Mouse (Mus musculus) stomach, postnatal 0 days (tissue): ENCODE measurements at regions not wholly inside any gene's neighbourhood (a gene's known extent, or its start where the extent isn't known, plus 50 kb on each side); places are given as distances from the start of the nearest gene placed in this dataset.

Experiments used
- ATAC-seq: fragments of 200-750 bp; cut with Nextera tagmentation; 2 replicates; pipeline ENCODE4 v1.8.0; 2017; ENCODE audit not compliant: low FRiP score, low TSS enrichment
- DNase-seq: peaks from one replicate; pipeline ENCODE4 v3.0.0-alpha.2; 2016; ENCODE audit warnings: low spot score
- H3K27ac ChIP-seq: fragments of 300-500 bp; sonication (generic); replicated peaks from 2 replicates; pipeline ENCODE4 v1.5.1; 2014; ENCODE audit warnings: mild to moderate bottlenecking, control low read depth
- H3K27me3 ChIP-seq: fragments of 300-500 bp; sonication (generic); 2 replicates; pipeline ENCODE4 v1.6.1; 2014; ENCODE audit warnings: low read length; ENCODE audit not compliant: control insufficient read depth, insufficient read depth
- H3K36me3 ChIP-seq: fragments of 300-500 bp; sonication (generic); 2 replicates; pipeline ENCODE4 v1.6.1; 2014; ENCODE audit warnings: low read length, mixed read lengths; ENCODE audit not compliant: control insufficient read depth, insufficient read depth
- H3K4me1 ChIP-seq: fragments of 300-500 bp; sonication (generic); replicated peaks from 2 replicates; pipeline ENCODE4 v1.6.1; 2014; ENCODE audit warnings: antibody characterized with exemption; ENCODE audit not compliant: control insufficient read depth, insufficient read depth
- H3K4me2 ChIP-seq: fragments of 300-500 bp; sonication (generic); replicated peaks from 2 replicates; pipeline ENCODE4 v1.6.1; 2014; ENCODE audit warnings: low read depth, mild to moderate bottlenecking, control low read depth, moderate library complexity
- H3K4me3 ChIP-seq: fragments of 300-500 bp; sonication (generic); 2 replicates; pipeline ENCODE4 v1.5.1; 2014; ENCODE audit warnings: low read depth, low read length, control low read depth
- H3K9ac ChIP-seq: fragments of 300-500 bp; sonication (generic); 2 replicates; pipeline ENCODE4 v1.6.1; 2014; ENCODE audit warnings: mild to moderate bottlenecking, low read length, control low read depth, mixed read lengths
- H3K9me3 ChIP-seq: fragments of 300-500 bp; sonication (generic); 2 replicates; pipeline ENCODE4 v1.6.1; 2016; ENCODE audit warnings: low read length; ENCODE audit not compliant: control insufficient read depth
- CTCF ChIP-seq: IDR thresholded peaks from 2 replicates; pipeline ENCODE4 v1.5.1; 2016; ENCODE audit warnings: antibody characterized with exemption, low read depth, mild to moderate bottlenecking, moderate library complexity
- EP300 ChIP-seq: optimal IDR thresholded peaks from 2 replicates; pipeline ENCODE3; 2016; ENCODE audit warnings: antibody characterized with exemption
- WGBS: fragments of 180-500 bp; shearing (Covaris S2); extraction: QIAGEN DNeasy Blood & Tissue Kit; methylation state at CpG from one replicate; pipeline ENCODE4 v1.1.7; 2014; 5-methylcytosine and 5-hydroxymethylcytosine counted together

DNA sequence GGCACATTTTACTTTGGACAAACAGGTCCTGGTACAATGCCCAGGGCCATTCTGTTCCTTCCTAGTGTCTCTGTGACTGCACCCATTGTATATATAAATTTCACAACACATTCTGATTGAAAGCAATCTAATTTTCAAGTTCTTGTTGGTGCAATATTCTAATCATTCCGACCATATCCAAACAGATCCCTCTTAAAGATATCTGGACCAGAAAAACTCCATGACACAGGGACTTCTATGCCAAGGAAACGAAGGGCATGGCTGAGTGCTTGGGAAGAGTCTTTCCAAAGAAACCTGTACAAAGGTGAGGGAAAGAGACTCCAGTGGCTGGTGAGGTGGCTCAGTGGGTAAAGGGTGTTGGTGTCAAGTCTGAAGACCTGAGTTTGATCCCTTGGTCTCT is 337.8 kb downstream of the Pmp22 start:
- TF ChIP-seq CTCF (no peak), EP300 (no peak)
- no peak for ATAC-seq
- Histone ChIP-seq H3K4me3 (no peak overlapping the region), H3K9ac (no peak overlapping the region), H3K4me2 (no peak overlapping the region), H3K36me3 (no peaks in the 10 kb centered on the region), H3K27ac (no peak overlapping the region), H3K9me3 (no peaks in the 10 kb centered on the region), H3K4me1 (no peaks in the 10 kb centered on the region), H3K27me3 (no peaks in the 10 kb centered on the region)
- no peak for DNase-seq
- WGBS, result 76% methylated on average over 2 of the region's 2 CpGs

DNA sequence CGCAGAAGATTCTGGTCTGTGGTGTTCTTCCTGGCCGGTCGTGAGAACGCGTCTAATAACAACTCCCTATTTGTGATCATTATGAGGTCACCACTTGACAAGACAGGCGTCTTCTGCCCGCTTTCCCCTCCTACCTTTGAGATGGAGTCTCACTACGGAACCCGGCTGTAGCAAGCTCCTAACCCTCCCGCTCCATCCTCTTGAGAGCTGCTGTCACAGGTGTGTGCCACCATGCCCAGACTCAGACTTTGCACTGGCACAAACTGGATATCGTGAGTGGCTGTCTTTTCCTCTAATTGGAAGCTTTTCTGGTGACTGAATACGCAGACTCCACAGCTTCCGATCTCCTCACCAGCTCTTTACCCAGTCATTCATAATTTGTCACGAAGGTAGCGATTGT is 346.0 kb downstream of the Pmp22 start:
- no peak overlapping the region for H3K9ac ChIP-seq
- H3K27me3 ChIP-seq, result no peaks in the 10 kb centered on the region
- H3K9me3 ChIP-seq, result no peaks in the 10 kb centered on the region
- ATAC-seq (no peak), DNase-seq (no peak)
- H3K4me2 ChIP-seq, result no peak overlapping the region
- no peaks in the 10 kb centered on the region for H3K4me1 ChIP-seq
- no peak for TF ChIP-seq CTCF
- TF ChIP-seq EP300, result no peak
- no peak overlapping the region for H3K27ac ChIP-seq
- H3K36me3 ChIP-seq, result no peaks in the 10 kb centered on the region
- H3K4me3 ChIP-seq, result no peak overlapping the region
- WGBS, result 92% methylated on average over 15 of the region's 15 CpGs

DNA sequence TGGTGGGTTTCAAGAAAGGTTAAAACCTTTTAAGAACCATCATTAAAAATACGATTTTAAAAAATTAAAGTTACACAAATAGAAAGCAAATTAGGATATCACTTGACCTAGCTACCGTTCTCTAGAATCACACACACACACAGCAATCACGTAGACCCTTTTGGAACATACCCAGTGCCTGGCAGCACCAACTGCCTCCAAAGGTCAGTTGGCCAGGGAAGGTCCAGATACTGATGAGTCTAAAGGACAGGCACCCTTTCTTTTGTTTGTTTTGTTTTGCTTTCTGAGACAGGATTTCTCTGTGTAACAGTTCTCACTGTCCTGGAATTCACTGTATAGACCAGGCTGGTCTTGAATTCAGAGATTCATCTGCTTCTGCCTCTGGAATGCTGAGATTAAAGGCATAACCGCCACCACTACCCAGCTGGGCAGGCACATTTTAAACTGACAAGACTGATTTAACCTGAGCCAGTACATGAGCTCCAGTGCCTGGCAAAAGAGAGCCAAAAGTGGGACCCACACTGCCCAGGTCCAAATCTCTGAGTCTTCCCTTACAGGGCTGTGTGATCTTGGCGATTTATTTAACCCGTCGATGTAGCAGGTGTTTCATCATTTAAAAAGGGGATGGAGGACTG is 353.0 kb downstream of the Pmp22 start:
- Histone ChIP-seq H3K36me3 (no peaks in the 10 kb centered on the region), H3K4me1 (no peaks in the 10 kb centered on the region), H3K27me3 (no peaks in the 10 kb centered on the region), H3K4me3 (no peak overlapping the region), H3K9me3 (no peaks in the 10 kb centered on the region), H3K9ac (no peak overlapping the region), H3K4me2 (no peak overlapping the region), H3K27ac (no peak overlapping the region)
- no peak for DNase-seq
- TF ChIP-seq EP300, result no peak
- TF ChIP-seq CTCF, result no peak
- no peak for ATAC-seq
- 78% methylated on average over 7 of the region's 7 CpGs for WGBS

DNA sequence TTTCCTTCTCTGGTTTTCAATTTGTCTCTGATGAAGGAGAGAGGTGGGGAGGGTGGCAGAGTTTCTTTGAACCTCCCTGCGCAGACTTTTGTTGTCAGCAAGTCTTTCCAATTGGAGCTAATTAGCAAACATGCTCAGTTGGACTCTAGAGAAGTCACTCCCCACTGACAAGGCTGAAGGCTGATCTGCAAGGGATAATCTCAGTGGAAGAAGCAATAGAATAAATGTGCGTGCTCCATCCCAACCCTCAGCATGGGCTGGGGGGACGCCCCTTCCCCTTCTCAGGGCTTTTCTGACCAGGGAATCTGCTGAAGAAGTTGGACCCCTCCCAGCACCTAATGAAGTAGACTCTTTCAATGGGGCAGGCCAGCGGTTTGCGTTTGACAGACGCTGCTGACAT is 353.8 kb downstream of the Pmp22 start:
- no peak overlapping the region for H3K27ac ChIP-seq
- no peak overlapping the region for H3K9ac ChIP-seq
- 73% methylated on average over 6 of the region's 6 CpGs for WGBS

DNA sequence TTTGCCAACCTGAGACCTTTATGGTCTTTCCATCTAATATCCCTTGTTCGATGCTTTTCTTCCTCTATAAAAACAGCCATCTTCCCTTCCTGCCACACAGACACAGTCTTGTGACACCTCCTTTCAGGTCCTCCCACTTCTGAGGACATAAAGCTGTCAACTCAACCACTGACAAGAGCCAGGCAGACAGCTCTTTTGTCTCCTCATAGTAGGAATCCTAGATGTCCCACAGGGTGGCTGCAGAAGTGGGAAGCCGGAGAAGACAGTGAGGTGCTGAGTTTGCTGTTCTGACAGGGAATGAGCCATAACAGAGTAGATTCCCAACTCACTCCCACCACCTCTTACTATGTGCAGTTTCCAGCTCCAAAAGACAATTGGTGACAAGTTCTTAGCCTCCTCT is 358.4 kb downstream of the Pmp22 start:
- Histone ChIP-seq H3K4me3 (no peak overlapping the region), H3K27ac (no peak overlapping the region), H3K4me1 (no peaks in the 10 kb centered on the region), H3K9me3 (no peaks in the 10 kb centered on the region), H3K27me3 (no peaks in the 10 kb centered on the region), H3K36me3 (no peaks in the 10 kb centered on the region), H3K4me2 (no peak overlapping the region), H3K9ac (no peak overlapping the region)
- ATAC-seq, result no peak
- TF ChIP-seq EP300 (no peak), CTCF (no peak)
- DNase-seq, result no peak
- WGBS, result 41% methylated on average over 2 of the region's 2 CpGs

More for the DNA sequence above, 353.8 kb downstream of the Pmp22 start:
- H3K4me3 ChIP-seq, result no peak overlapping the region
- DNase-seq (no peak), ATAC-seq (no peak)
- no peak overlapping the region for H3K4me2 ChIP-seq
- H3K27me3 ChIP-seq, result no peaks in the 10 kb centered on the region
- no peaks in the 10 kb centered on the region for H3K9me3 ChIP-seq
- H3K4me1 ChIP-seq, result no peaks in the 10 kb centered on the region
- TF ChIP-seq CTCF (no peak), EP300 (no peak)
- H3K36me3 ChIP-seq, result no peaks in the 10 kb centered on the region

DNA sequence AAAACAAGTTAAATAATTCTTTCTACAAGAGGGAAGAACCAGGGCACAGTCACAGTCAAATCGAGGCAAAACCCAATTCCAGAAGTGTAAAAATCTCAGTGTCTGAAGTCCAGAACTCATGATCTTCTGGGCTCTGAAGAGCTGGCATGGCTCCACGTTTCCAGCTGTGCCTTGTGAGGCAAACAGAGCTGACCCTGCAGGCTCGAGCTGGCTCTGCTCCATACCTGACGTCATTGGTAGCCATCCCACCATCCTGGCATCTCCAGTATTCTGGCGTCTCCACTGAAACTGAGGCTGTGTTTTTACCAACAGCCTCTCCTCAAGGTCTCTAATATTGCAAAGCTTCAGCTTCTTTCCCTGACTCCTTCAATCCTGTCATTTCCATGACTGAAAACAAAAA is 373.4 kb downstream of the Pmp22 start:
- H3K4me3 ChIP-seq, result no peak overlapping the region
- no peaks in the 10 kb centered on the region for H3K4me1 ChIP-seq
- no peak overlapping the region for H3K9ac ChIP-seq
- H3K9me3 ChIP-seq, result no peaks in the 10 kb centered on the region
- 44% methylated on average over 5 of the region's 5 CpGs for WGBS
- TF ChIP-seq EP300 (no peak), CTCF (no peak)
- no peaks in the 10 kb centered on the region for H3K27me3 ChIP-seq
- H3K27ac ChIP-seq, result no peak overlapping the region
- DNase-seq (no peak), ATAC-seq (no peak)
- no peak overlapping the region for H3K4me2 ChIP-seq
- no peaks in the 10 kb centered on the region for H3K36me3 ChIP-seq
